1 mouse cellular context compared by ENCODE assay signal in the genomic region with DNA sequence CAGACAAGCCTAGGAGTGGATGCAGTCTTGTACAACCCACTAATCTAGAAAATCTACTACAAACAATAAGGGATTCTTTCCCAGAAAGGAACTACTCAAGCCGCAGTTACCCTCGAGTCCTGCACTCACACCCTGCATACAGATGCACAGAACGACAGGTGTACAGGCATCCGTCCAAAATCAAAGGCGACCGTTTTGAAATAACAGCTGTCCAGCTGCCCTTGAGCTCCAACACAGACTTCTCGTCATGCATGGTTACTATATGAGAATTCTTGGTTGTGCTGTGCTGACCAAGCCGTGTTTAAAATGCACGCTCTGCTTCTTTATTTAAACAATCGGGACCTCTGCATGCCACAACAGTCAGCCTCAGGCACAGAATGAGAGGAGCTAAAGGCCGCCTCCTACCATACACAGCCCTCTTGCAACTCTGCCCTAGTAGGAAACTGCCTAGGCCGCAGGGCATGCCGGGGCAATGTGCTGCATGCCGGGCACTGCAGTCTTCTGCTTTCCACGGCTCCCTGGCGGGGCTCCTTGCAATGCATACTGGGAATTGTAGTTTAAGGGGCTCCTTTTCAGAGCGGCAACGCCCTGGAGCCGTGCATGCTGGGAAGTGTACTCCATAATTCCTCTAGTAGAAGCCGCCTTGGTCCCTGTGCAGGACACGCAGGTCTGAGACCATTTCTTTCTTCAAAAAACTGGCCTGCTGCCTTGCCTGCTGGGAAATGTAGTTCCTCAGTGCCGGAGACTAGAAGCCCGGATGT.
TF ChIP-seq lines count a peak whose summit lies in the region.

No protein-coding gene starts in this region.

TF ChIP-seq in CH12.LX, 34 proteins besides CTCF, POLR2A, EP300 and RAD21 (continued from another document):
- peak; percentile 86 for TF ChIP-seq NELFE (IDR thresholded peaks at IDR 0.05; ENCODE audit: low read depth, low read length)
- no peak; the same call in 1 of the 2 replicates for TF ChIP-seq IRF4 (IDR thresholded peaks at IDR 0.05; ENCODE audit: low read depth, low read length)
- peak; percentile 79; the same call in 1 of the 2 replicates for TF ChIP-seq MAX (IDR thresholded peaks at IDR 0.05; ENCODE audit: low read length)
- TF ChIP-seq UBTF (IDR thresholded peaks at IDR 0.05; ENCODE audit: low read depth, low read length), result no peak
- TF ChIP-seq HCFC1 (IDR thresholded peaks at IDR 0.05; ENCODE audit: low read depth, low read length), result peak; percentile 98
- no peak for TF ChIP-seq PAX5 (IDR thresholded peaks at IDR 0.05; ENCODE audit: low read length)
- TF ChIP-seq USF2 (conservative IDR thresholded peaks at IDR 0.05; ENCODE audit: low read depth, low read length), result no peak
- TF ChIP-seq MXI1 (IDR thresholded peaks at IDR 0.05; ENCODE audit: low read depth, low read length), result peak; percentile 82
- peak; percentile 69; the same call in 1 of the 2 replicates for TF ChIP-seq E2F4 (IDR thresholded peaks at IDR 0.05; ENCODE audit: insufficient replicate concordance, low read depth, low read length)
- no peak for TF ChIP-seq RCOR1 (conservative IDR thresholded peaks at IDR 0.05; ENCODE audit: low read depth, low read length)
- 0 out of 2 replicates have a peak, but pooled peaks have one; percentile 49 for TF ChIP-seq ZMIZ1 (IDR thresholded peaks at IDR 0.05; ENCODE audit: low read depth, low read length)
- TF ChIP-seq MYC (IDR thresholded peaks at IDR 0.05; ENCODE audit: low read depth, low read length), result peak; percentile 88
- TF ChIP-seq TBP (conservative IDR thresholded peaks at IDR 0.05; ENCODE audit: low read depth, low read length), result peak; percentile 56; the same call in 1 of the 2 replicates
- peak; percentile 88 for TF ChIP-seq ZNF384 (IDR thresholded peaks at IDR 0.05; ENCODE audit: low read depth, low read length)
- peak; percentile 95 for TF ChIP-seq MAZ (IDR thresholded peaks at IDR 0.05; ENCODE audit: low read depth, low read length)
- no peak for TF ChIP-seq SIN3A (IDR thresholded peaks at IDR 0.05; ENCODE audit: low read length)
- TF ChIP-seq POLR2AphosphoS2 (IDR thresholded peaks at IDR 0.05; ENCODE audit: low read depth, low read length), result peak; percentile 80; the same call in 1 of the 2 replicates
TF ChIP-seq in CH12.LX: peak in this region for 19.
